Mouse (Mus musculus) stomach, embryonic 15.5 days (tissue): Measurements from ENCODE around the gene Tgfb2. TPM values are rescaled to one million over a fixed set of nuclear protein-coding genes. Genes with fewer than 3 reads are reported as not detected.

ENCODE experiments used
- polyA plus RNA-seq: library from polyadenylated mRNA; unstranded; fragments of >200 nt; fragmentation: Nextera tagmentation; extraction: Ambion mirVana; gene quantifications from 2 replicates; pipeline ENCODE4 v1.2.1, GENCODE M21; 2015

Gene Tgfb2
- polyA plus RNA-seq, 1 experiment from 2014 or later = 21.6 TPM

Other genes with a start within 250 kb of the Tgfb2 start
- gene Rrp15, start 43.4 kb upstream of the Tgfb2 start, polyA plus RNA-seq = 61.9 and 65.3 TPM in 2 replicates